Mouse (Mus musculus) lung, postnatal 10 days (tissue): ENCODE results near the gene Nt5c.
"Not testable (repeated sequence)": the region's sequence is repeated elsewhere in the genome, so short reads cannot be mapped to it uniquely, and the experiment has no call there.

Source experiments
- DNase-seq: peaks from one replicate; pipeline ENCODE4 v3.0.0; 2021

The Nt5c gene

DNA sequence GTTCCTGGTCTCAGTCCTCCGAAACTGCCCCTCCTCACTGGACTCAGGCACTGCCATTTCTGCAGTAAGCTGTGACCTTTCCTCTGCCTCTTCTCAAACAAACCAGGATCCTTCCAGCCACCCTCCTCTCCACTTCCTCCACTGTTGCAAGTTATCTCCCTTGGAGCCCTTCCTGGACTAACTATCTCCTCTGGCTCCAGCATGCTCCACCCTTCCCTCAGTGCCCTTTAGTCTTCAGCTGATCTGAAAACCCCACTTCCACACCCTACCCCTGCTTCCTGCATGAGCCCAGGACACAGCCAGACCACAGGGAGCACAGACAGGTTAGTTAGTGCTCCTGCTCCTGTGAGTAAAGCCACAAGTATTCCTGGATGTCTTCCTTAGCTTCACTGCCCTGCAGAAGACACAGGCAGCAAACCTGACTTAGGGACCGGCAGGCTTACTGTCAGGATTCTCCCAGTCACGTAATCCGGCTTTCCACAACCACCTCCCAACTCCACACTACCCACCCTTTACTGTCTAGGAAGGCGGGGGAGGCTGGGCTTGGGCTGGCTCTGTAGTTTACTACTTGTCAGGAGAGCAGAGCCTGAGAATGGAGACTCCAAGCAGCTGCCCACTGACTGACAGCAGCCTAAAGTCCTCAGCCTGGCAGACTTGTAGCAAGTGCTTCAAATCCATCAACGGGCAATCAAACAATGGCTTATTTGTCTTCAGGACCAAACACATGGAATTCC lies 18.3 kb upstream of the Nt5c start:
- DNase-seq = peak; percentile 22

DNA sequence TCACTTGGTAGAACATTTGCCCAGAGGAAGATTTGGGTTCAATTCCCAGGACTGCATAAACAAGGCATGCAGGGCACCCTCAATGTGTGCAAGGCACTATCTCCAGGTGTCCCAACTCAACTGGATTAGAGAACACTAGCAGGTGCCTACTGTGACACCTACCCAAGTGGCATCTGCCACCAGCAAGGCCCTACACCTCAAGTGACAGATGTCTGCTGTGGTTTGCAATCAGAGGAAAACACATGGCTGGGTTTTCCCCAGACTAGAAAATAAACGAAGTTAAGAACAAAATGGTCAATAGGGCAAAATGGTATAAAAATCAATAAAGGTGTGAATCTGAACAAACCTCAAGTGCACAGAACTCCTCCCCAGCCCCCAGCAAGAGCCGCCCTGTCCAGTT lies 16.4 kb upstream of the Nt5c start:
- no peak for DNase-seq

DNA sequence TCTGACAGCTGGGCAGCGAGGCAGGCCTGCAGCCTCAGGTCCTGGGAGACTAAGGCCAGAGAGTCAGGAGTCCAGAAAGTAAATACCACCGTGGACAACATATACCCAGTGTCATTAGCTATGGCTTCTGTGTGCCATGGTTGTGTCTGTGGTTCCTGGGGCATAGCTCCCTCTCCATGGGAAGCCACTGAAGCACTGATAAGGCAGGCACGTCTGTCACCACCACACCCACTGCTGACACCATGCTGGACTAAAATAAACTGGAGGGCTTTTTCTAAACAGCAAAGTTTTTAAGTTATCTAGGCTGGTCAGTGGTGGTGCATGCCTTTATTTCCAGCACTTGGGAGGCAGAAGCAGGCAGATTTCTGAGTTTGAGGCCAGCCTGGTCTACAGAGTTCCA lies 14.9 kb upstream of the Nt5c start:
- no peak for DNase-seq

DNA sequence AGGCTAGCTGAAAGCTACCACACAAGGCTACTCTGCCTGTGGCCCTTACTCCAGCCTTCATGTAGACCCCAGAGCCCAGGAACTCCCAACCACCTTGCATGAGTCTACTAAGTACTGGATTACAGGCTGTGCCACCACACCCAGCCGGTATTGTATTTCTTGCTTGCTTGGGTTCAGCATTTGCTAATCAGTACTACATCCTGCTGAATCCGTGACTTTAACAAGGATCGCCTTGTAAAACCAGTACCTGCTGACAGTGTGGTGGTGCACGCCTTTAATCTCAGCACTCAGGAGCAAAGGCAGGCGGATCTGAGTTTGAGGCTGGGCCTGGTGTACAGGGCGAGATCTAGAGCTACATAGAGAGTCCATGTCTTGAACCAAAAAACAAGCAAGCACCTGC lies 11.0 kb upstream of the Nt5c start:
- DNase-seq = no peak

DNA sequence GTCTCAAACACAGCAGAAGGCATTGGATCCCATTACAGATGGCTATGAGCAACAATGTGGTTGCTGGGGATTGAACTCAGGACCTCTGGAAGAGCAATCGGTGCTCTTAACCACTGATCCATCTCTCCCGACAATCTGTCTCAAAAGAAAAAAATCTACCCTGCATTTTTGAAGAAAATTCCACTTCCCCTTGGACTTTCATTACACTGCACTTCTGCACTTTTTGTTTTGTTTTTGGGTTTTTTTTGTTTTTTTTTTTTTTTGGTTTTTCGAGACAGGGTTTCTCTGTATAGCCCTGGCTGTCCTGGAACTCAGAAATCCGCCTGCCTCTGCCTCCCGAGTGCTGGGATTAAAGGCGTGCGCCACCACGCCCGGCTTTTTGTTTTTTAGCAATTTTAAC lies 4.9 kb upstream of the Nt5c start:
- DNase-seq = not testable (repeated sequence)

DNA sequence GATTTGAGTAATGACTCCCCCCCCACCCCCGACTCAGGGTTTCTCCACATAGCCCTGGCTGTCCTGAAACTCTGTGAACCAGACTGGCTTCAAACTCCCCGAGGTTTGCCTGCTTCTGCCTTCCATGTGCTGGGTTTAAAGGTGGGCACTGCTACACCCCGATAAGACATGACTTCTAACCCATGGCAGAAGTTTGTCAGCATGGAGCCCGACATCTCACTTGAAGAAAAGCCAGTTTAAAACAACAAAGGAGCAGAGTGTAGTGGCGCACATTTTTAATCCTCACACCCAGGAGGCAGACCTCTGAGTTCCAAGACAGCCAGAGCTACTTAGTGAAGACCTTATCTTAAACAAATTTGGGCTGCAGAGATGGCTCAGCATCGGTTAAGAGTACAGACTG lies 725 bp upstream of the Nt5c start:
- DNase-seq = no peak

DNA sequence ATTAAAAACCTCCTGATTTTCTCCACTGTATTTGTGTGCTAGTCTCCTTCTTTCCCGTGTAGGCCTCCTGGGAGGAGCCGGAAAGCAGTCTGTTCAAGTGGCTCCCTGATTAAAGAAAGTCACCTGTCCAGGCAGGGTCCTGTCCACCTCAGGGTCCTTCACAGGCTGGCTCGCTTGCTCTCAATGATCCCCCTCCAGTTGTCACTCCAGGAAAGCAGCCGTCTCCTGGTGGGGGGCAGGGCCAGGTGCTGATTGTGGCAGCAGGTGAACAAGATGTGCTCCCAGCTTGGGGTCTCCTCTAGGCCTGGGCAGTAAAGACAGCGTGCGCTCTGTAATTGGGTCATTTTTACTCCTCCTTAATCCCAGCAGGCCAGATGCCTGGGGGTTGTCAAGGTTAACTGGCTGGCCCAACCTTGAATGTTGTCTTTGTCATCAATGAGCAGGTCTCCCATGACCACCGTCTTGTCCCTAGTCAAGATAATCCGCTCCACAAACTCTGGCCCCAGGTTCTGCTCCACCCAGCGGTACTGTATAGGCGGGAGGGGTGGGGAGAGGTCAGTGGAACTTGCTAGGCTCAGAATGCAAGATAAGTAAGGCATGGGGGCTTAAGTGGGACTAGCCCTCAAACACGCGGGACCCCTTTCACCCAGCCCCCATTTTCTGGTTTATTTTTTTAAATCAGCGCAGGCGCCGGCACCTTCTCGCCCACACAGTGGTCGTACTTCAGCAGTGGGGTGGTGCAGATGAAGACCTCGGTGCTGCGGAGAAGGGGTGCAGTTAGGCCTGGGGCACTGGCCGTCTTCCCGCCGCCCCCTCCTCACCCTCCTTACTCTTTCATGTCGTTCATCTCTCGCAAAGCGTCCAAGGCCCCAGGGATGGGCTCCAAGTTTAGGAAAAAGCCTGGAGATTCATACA lies 964 bp downstream of the Nt5c start:
- DNase-seq = no peak

DNA sequence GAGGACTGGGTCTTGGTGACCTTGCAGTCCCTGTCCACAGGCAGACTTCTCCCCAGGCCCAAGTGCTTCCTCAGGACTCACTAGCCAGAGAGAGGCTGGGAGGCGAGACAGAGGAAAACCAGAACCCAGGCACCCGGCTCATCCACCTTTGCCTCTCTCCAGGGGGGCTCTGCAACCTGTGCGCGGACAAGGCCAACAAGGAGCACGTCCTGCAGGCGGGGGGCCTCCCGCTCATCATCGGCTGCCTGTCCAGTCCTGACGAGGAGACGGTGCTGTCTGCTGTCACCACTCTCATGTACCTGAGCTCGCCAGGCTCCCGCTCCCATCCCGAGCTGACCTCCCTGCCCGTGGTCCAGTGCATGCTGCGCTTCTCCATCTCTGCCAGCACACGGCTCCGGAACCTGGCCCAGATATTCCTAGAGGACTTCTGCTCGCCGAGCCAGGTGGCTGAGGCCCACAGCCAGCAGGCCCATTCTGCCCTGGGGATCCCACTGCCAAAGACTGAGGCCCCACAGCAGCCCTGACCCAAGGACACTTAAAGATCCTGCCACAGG lies 3.0 kb downstream of the Nt5c start:
- DNase-seq = no peak

DNA sequence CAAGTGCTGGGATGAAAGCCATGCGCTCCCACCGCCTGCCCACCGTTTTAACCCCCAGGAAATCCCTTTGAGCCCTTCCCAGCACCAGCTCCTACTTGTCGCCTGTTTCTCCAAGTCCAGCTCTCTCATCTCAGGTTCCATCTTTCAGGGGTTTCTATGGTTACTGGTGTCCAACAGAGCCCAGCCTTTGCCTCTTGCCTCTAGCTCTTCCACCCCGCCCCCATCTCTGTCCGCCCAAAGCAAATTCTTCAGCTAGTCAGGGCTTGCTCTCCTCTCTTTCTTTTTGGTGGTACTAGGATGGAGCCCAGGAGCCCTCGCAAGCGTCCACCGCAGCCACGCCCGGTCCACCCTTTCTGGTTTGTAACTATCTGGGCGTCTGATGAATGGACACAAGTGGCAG lies 6.5 kb downstream of the Nt5c start:
- no peak for DNase-seq

DNA sequence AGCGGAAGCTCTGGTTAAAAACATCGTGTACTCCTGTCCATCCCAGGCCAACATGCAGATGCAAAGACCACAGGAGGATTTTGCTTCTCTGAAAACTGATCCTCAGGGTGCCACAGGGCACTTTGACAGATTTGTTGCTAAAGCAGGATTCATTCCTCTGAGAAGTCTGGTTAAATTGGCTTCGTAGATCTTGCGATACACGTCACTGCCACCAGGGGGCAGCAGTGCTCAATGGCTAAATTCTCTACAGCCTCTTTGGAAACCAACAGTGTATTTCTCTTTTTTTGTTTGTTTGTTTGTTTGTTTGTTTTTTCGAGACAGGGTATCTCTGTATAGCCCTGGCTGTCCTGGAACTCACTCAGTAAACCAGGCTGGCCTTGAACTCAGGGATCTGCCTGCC lies 7.9 kb downstream of the Nt5c start:
- DNase-seq = peak; percentile 78

DNA sequence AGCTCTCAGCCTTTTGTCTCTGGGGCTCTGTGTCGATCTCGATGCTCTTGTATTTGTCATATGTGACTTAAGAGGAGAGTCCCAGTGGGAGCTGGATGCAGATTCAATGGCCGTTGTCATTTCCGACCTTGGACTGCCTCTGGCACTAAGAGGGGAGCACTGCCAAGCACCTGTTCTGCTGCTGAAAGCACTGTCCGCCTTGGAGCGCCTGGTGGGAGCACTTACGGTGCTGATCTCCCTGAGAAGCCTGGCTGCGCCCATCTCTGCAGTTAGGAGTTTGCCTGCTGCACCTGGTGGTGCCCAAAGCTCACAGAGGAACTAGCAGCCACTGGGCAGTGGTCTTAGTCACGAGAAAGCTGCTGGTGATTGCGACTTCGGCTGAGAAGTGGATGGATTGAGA lies 8.4 kb downstream of the Nt5c start:
- no peak for DNase-seq

DNA sequence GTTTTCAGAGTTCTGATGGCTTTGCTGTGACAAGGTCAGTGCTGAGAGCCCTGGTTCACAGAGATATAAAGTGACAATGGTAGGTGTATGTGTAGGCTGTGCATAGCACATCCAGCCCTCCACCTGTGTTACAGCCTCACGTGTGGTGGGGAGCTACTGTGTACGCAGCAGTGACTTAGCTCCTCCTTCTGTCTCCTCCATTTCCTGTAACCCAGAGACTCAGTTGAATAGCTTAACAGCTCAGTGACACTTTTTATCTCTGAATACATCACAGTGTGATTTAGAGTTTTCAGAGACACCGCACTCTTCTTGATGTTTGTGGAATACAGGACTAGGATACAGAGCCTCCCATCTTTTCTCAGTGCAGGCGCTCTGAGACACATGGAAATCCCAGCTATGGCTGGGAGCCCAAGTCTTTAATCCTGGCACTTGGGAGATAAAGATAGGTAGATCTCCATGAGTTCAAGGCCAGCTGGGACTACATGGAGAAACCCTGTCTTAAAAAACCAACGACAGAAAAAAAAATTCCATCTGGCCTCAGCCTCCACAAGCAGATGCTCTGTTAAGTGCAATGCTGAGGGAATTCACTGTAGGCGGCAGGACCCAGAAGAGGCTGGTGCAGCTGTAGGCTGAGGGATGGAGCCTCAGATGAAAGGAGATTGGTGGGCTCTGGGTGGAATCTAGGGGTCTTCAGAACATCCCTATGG lies 10.0 kb downstream of the Nt5c start:
- no peak for DNase-seq

DNA sequence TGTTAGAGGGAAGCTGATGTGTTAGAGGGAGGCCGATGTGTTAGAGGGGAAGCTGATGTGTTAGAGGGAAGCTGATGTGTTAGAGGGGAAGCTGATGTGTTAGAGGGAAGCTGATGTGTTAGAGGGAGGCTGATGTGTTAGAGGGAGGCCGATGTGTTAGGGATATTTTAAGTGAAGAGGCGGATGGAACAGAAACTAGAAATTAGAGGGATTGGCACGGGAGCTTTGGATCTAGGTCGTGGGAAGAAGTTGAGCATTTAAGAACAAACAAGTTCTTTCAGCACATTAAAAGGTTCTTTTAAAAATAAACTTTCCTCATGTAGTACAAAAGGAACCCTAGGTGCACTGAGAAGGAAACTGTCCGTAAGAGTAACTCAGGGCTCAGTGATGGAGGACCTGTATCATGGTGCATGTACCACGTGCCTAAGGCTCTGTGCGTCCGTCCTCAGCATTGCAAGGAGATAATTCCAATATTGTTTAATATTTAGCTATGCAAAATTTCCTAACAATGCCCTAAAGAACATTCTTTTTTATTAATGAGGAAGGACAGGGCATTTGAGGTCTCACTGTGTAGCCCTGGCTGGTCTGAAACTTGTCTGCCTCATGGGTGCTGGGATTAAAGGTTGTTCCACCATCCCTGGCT lies 13.2 kb downstream of the Nt5c start:
- DNase-seq = no peak

DNA sequence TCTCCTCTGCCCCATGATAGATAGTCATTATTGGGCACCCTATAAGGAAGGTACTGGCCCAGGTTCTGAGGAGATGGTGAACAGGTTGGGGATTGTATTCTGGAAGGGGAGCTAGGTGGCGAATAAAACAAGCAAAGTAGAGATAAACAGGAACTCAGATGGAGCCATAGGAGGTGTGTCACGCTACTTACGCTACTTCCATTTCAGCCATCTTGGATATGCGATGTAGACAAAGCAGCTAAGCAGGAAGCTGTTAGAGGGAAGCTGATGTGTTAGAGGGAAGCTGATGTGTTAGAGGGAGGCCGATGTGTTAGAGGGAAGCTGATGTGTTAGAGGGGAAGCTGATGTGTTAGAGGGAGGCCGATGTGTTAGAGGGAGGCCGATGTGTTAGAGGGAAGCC lies 14.3 kb downstream of the Nt5c start:
- DNase-seq = not testable (repeated sequence)

DNA sequence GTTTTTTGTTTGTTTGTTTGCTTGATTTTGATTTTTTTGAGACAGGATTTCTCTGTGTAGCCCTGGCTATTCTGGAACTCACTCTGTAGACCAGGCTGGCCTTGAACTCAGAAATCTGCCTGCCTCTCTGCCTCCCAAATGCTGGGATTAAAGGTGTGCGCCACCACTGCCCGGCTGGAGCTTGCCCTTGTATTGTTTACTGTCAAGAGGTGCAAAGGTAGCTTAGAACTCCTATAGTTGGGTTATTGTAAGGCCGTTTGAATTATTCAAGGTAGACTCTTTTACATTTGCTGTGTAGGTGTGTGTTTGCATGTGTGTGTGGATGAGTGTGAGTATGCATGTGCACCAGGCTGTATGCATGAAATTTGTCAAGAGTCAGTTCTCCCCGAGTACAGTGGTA lies 15.0 kb downstream of the Nt5c start:
- not testable (repeated sequence) for DNase-seq

DNA sequence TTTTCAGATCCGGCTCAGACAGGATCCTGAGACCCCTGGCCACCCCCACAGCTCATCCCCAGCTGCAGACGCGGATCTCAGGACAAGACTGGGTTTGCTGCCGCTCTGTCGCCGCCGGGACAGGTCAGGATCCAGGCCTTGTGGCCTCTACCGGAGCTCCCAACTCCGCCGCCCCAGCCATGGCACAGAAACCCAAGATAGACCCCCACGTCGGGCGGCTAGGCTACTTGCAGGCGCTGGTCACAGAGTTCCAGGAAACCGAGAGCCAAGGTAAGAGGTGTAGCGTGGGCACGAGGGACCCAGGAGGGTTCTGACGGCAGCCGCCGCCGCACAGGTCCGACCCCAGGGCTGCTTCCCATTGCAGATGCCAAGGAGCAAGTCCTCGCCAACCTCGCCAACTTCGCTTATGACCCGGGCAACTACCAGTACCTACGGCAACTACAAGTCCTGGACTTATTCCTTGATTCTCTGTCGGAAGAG lies 15.9 kb downstream of the Nt5c start:
- peak; percentile 21 for DNase-seq

DNA sequence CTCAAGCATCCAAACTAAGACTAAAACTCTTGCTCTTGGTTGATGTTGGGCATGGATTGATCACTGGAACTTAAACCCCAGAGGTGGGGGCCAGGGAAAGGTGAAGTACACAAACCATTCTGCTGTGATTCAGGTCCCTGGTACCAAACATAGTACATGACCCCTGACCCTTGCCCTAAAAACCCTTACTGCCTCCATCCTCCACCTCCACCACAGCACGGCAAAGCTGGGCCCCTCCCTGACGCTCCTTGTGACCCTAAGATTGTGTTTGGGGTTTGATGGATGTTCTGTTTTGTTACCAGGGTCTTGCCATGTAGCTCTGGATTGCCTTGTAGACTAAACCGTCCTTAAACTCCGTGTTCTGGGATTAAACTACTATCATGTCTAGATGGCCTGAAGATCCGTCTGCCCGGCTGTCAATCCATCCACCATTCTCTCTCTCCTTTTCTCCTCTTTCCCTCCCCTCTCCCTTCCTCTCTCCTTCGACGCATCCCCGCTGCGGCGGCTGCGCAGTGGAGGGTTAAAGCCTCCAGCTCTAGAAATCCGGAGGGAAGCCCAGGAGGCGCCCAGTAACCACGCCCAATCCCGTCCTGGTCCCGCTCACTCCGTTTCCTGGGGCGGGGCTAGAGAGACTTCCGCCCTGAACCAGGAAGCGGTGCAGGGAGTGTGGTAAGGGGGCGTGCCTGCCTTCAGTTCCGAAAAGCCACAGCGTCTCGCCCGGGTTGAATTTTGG lies 16.5 kb downstream of the Nt5c start, which contains the start of gene Armc7:
Armc7 (plus strand) TSS at position 643 of the 733 bp plus-strand sequence.
- DNase-seq = peak; percentile 98

DNA sequence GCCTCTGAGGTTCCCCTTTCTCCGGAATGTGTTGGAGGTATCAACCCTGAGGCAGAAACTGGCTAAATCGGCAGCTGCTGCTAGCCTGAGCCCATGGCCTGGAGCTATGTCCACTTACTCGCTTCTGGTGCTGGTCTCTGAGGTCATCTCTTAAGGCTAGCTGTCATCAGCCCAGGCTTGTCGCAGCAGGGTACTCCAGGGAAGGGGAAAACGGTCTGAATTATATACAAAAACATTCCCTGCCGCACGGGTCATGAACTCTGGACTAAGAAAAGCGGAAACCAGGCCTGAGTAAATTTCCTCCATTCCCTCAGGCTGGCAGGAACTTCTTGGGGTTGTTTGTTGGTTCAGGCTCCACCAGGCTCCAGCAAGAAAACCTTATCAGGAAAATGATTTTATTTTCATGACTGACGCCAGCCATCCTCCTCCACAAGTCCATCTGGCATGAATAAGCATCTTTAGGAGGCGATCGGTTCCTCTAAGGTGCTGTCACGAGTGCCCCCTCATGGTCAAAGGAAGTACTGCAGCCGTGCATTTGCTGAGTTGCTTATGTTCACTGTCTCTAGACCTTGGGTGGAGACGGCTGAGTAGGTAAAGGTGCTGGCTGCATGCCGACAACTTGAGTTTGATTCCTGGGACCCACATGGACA lies 17.9 kb downstream of the Nt5c start:
- peak; percentile 96 for DNase-seq

DNA sequence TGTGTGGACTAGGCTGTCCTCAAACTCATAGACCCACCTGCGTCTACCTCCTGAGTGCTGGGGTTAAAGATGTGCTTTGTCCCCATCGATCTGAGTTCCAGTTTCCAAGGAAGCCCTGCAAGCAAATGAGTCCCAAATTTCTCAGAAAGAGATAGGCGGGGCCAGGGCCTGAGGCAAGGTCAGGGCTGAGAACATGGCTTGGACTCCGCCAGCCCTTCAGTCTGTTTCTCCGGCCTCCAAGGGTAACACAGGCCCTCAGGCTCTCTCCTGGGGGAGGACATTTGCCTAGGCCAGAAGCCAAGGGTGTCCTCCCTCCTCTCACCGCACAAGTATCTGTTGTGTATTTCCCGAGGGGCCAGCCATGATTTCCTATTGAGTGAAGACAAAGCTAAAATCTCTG lies 19.5 kb downstream of the Nt5c start:
- DNase-seq = no peak

DNA sequence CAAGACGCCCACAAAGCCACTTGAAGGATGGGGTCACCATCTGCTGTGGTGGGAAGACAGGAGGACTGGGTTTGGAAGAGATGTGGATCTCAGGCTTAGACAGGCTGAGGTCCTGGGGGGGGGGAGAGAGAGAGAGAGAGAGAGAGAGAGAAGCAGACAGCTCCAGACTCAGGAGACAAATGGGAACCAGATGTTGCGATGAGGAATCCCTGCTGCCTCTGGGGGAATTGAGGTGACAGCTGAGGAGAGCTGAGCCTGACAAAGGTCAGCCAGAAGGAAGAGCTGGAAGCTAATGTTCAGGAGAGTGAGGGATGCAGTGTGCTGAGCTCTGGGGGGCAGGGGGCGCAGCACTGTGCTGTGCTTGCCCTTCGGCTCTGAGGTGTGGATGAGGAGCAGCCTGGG lies 24.4 kb downstream of the Nt5c start:
- no peak for DNase-seq

DNA sequence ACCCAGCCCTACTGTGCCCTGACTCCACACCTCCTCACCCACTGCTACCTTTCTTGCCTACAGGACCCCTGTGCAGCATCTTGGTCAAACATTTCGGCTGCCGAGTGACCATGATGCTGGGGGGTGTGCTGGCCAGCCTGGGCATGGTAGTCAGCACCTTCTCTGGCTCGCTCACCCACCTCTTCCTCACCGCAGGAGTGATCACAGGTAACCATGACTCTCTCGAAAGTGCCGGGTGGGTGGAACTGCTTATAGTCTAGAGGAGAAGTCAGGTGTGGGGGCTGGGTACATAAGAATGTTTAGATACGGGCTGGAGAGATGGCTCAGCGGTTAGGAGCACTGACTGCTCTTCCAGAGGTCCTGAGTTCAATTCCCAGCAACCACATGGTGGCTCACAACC lies 26.8 kb downstream of the Nt5c start:
- DNase-seq = no peak
